Mouse (Mus musculus) inflammation-experienced regulatory T-cells, adult 6 months (primary cell): ENCODE results near the gene Olfr248. TPM values are rescaled to one million over a fixed set of nuclear protein-coding genes. Genes with fewer than 3 reads are reported as not detected.
"Not testable (repeated sequence)": the region's sequence is repeated elsewhere in the genome, so short reads cannot be mapped to it uniquely, and the experiment has no call there.

Experiments used
- ATAC-seq: one replicate; pipeline ENCODE4 v1.8.0; 2017
- polyA plus RNA-seq, 3 experiments: library from polyadenylated mRNA; unstranded; fragments of 100-300 nt; shearing (Covaris generic); gene quantifications; one replicate each; pipeline ENCODE4 v1.2.1; 2017

Olfr248 gene
- polyA plus RNA-seq: not detected

- no peak for ATAC-seq
Measured at GRCm38 (mm10) chr1:174390746-174391145, at the start of gene Olfr248. TSS of gene Olfr248 (plus strand) at chr1:174391046.

DNA sequence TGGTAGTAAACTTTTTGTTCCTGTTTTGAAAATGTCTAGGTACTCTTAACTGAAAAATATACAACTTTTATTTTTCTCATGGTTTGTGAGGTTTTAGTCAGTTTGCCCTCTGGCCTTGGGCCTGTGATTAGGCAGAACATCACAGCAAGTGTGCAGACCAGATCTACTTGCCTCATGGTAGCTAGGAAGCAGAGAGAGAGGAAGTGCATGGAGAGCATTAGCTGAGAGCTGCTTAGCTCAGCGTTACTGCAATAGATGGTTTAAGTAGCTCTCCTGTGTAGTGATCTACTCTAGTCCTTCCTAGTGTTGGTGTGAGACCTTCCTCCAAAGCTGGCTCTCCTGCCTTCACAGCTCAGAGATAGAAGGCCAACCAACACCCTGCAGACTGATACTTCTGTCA lies 37.2 kb upstream of the Olfr248 start:
- ATAC-seq: not testable (repeated sequence)

GRCm38 (mm10) chr1:174354640-174355039 lies 36.2 kb upstream of the Olfr248 start:
- ATAC-seq: no peak

DNA sequence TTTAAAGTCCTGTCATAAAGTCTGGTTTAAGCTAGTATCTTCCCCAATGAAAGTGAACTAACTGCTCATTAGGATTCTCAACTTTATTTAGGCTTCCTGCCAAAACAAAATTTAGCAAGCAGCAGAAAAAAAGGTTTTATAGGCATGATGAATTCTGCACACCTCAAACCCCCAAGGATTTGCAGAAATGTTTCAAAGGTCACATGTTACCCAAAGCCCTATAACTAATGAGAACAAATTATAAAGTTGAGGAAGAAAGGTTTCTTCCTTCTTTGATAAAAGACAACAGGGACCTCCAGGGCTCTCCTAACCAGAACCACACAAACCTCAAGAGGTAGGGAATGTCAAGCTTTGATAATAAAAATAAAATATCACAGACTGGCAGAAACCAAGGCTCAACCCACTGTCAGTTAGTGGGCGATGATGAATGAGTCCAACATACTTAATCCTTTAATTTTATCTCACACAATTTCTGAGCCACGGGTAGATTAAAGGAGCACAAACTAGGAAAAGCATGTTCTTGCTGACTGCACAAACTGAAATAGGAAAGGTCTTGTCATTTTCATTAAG lies 25.9 kb upstream of the Olfr248 start, which contains the start of gene Olfr417:
Gene Olfr417 (plus strand): TSS at position 241 of the 570 bp plus-strand sequence.
- no peak for ATAC-seq

GRCm38 (mm10) chr1:174373799-174374198 lies 17.0 kb upstream of the Olfr248 start:
- no peak for ATAC-seq

- ATAC-seq: no peak
Measured at GRCm38 (mm10) chr1:174422959-174423358, 32.1 kb downstream of the Olfr248 start.

- ATAC-seq: no peak
Measured at GRCm38 (mm10) chr1:174423764-174424163, 32.9 kb downstream of the Olfr248 start, which contains the start of gene Olfr414. TSS of gene Olfr414 (plus strand) at chr1:174424064.

- no peak for ATAC-seq
Measured at GRCm38 (mm10) chr1:174426180-174426986, 35.5 kb downstream of the Olfr248 start.

DNA sequence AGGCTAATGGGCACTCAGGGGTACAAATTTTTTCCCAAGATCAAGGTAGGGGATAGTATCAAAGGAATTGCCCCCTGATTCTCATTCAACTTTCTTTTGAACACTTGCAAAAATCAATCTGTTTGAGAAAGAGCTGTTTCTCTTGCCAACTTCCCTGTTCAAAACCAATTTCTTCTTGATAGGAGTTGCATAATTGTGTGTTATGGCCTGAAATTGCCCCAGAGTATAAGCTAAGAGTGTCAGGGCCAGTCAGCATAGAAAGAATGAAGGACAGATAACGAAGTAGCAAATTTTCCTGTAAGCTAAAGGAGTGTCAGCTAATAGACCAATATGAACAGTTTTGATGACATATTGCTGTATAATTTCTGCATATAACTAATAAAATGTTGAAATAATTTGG lies 36.6 kb downstream of the Olfr248 start:
- no peak for ATAC-seq

- no peak for ATAC-seq
Measured at GRCm38 (mm10) chr1:174428407-174428806, 37.6 kb downstream of the Olfr248 start.

- no peak for ATAC-seq
Measured at GRCm38 (mm10) chr1:174434121-174434520, 43.3 kb downstream of the Olfr248 start.

Other genes with a start within 250 kb of the Olfr248 start
- not detected for gene Olfr420, start 235.4 kb upstream of the Olfr248 start, polyA plus RNA-seq
- gene Spta1, start 218.3 kb upstream of the Olfr248 start, polyA plus RNA-seq: under 1 TPM in 1 of 3 experiments, not detected in 2; 0.04 TPM
- not detected for gene Olfr419, start 139.0 kb upstream of the Olfr248 start, polyA plus RNA-seq
- gene Mptx1, start 60.5 kb upstream of the Olfr248 start, polyA plus RNA-seq: not detected
- not detected for gene Olfr417, start 25.9 kb upstream of the Olfr248 start, polyA plus RNA-seq
- gene Olfr414, start 33.0 kb downstream of the Olfr248 start, polyA plus RNA-seq: not detected
- gene Olfr220, start 51.0 kb downstream of the Olfr248 start, polyA plus RNA-seq: not detected
- not detected for gene Fmn2, start 110.8 kb downstream of the Olfr248 start, polyA plus RNA-seq